Mouse (Mus musculus): ENCODE measurements at regions not wholly inside any gene's neighbourhood (a gene's known extent, or its start where the extent isn't known, plus 50 kb on each side); places are given as distances from the start of the nearest gene placed in this dataset.

DNA sequence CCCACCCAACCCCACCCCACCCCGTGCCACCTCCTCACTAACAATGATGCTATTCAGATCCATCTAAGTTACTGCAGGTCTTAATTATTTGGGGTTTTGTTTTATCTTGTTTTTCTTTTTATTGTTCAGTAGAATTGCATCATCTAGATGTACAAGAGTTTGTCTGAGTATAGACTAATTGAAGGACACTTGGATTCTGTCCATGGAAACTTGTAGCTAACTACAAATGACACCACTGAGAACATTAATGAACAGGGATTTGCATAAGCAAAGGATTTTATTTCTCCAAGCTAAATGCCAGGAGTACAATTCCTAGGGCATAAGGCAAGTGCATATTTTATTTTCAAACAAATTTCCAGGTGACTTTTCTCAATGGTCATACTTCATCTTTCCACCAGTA lies 318.4 kb upstream of the Slc7a11 start:
- DNase-seq (ENCODE audit: low spot score in 2 of 2): no peak

DNA sequence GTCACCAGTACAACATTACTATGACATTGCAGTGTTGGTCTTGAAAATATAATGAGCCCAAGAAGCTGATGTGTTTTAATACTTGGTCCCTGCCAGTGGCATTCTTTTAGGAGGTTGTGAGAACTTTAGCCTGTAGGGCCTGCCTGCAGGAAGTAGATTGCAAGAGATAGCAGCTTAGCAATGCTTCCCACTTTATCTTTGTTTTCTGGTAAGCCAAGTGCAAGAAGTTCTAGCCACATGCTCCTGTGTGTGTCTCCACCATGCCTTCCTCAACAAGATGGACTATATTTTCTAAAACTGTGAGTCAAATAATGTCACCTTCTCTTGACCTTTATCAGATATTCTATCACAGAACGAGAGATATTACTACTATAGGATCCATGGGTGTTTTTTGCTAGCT lies 314.7 kb upstream of the Slc7a11 start:
- DNase-seq (ENCODE audit: low spot score in 2 of 2): no peak

DNA sequence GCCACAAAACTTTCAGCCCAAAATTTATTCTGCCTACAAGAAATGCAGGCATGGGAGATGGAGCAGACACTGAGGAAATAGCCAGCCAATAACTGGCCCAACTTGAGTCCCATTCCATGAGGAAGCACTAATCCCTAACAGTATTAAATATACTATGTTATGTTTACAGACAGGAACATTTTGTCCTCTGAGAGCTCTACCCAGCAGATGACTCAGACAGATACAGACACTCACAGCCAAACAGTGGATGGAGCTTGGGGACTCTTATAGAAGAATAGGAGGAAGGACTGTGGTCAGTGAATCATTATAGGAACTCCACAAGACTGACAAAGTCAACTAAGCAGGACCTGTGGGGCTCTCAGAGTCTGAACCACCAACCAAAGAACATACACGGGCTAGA lies 293.8 kb upstream of the Slc7a11 start:
- no peak for DNase-seq (ENCODE audit: low spot score in 2 of 2)

DNA sequence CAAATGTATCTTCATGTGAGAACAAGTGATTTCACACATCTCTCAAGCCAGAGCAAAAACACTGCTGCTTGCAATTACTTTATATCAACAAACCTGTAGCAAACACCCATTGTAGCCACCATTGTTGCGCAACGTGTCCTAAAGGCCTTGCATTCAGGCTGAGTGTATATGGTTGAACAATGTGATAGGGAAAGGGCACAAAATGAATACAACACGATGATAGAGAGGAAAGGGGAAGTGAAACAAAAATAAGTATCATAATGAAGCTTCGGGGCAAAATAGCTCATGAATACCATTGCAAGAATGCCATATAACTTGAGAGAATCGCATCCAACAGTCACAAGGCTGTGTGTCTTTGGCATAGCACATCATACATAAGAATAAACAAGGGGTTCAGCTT lies 275.6 kb upstream of the Slc7a11 start:
- DNase-seq (ENCODE audit: low spot score in 2 of 2): no peak

DNA sequence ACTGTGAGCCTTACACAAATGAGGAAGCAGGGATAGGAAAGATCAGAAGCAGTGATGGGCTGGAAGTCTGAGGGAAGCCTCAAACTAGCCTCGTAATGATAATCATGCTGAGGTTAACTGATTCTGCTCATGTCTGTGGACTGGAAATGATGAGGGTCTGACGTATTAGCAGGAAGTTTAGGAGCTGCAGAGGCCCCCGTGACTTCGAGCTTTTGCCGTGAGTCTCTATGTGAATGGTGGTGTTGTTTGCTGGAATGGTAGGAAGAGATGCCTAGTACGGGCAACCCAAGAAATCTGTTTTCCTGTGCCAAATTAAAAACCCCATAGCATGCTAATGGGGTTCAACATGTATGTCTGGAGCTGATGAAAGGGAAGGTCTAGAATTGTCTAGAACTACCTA lies 270.0 kb upstream of the Slc7a11 start:
- no peak for DNase-seq (ENCODE audit: low spot score in 2 of 2)

GRCm38 (mm10) chr3:50709415-50709989 lies 266.1 kb upstream of the Slc7a11 start:
- peak in 1 of 2 experiments; percentile 36 for DNase-seq (ENCODE audit: low spot score in 2 of 2)

DNA sequence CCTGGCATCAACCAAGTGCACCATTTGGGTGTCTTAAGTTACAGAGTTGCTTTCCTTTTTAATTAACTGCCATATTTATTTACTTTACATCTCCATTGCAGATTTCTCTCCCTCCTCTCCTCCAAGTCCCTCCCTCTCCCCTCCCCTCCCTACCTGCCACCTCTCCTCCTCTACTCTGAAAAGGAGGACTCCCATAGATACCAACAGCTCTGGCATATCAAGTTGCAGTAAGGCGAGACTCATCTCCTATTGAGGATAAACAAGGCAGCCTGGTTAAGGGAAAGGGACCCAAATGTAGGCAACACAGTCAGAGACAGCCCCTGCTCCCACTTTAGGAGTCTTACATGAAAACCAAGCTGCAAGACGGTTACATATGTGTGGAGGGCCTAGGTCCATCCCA lies 263.3 kb upstream of the Slc7a11 start:
- DNase-seq (ENCODE audit: low spot score in 2 of 2): no peak

DNA sequence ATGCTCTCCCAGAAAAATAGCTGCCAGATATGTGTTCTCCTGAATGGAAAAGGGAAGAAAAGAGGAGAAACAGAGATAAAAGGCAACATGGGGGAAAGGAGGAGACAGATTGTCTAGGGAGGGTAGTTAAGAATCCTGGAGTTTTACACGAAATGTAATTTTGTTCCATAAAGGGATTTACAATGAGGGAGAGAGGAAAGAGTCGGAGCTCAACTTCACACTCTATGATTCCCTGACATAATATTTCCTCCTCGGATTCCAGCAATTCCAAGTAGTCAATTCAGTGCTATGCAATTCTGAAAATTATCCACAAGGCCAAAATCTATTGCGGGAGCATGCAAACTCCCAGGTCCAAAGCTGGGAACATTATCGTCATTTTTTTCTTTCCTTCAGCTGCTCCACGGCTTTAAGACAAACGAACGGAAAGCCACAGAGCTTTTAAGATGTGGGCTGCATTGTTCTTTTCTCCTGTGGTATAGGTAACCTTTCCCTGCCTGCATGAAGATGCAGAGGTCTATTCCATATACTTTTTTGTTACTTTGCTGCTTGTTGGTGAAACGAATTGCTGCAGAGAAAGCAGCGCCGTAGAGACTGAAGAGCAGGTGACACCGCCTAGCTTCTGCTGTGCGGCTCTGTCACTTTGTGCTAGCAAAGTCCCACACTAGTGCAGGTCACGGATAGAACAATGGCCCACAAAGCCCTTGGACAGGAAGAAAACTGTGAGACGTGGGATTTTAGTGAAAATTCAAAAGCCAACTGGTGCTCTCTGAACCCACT lies 251.7 kb upstream of the Slc7a11 start:
- DNase-seq (ENCODE audit: low spot score in 2 of 2): no peak

DNA sequence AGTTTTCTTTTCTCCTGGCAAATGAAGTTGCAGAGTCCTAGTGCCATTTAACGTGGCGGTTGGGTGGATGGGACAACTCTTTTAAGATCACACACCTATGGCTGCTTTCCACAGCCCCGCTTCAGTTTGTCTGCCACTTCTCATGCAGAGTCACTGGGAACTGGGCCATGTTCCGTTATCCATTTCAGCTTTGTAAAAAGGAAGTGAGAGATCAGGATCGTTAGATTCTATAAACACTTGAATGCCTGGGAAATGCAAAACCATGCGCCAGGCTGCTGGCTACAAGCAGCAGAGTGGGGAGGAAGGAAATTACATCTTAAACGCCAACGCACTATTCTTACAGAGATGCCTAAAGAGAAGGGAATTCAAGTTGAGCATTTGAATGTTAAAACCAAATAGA lies 251.1 kb upstream of the Slc7a11 start:
- DNase-seq (ENCODE audit: low spot score in 2 of 2): peak; percentile 47 to 55

DNA sequence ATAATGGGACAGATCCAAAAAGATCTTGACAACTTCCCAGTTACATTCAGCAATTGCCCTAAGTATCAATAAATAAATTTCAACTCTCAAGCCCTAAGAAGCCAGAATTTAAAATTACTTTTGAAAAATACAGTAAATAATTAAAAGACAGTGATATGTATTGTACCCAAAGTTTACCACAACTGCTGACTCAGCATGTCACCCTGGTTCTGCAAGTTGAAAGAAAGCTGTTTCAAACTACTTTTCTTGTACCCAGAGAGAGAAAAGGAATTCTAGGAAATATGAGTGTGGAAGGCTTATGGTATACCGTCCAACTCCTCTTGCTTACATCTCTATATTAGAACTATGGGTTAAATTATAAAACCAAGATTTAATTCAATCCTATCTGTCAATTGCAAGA lies 248.9 kb upstream of the Slc7a11 start:
- DNase-seq (ENCODE audit: low spot score in 2 of 2): no peak

GRCm38 (mm10) chr3:50690750-50691149 lies 247.3 kb upstream of the Slc7a11 start:
- no peak for DNase-seq (ENCODE audit: low spot score in 2 of 2)

DNA sequence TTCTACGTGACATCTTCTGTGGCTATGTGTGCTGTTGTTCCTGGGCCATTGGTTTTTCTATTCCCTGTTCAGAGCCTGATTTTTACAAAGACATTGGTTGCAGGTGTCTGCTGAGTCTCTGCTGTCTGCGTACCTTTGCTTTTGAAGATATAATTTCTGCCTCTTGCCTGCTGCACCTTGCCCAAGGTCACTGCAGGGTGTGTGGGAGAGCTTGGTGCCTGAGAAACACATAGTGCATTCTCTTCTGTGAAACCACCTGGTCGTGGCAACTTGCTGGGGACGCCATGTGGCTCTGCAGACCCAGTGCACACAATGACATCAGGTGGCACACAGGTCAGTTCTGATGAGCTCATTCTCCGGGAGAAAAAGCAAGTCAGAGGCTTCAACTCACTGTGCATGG lies 246.0 kb upstream of the Slc7a11 start:
- DNase-seq (ENCODE audit: low spot score in 2 of 2): no peak

- no peak for DNase-seq (ENCODE audit: low spot score in 2 of 2)
These were observed 244.3 kb upstream of the Slc7a11 start for GRCm38 (mm10) chr3:50687755-50688154.

GRCm38 (mm10) chr3:50678611-50678988 lies 235.2 kb upstream of the Slc7a11 start:
- DNase-seq (ENCODE audit: low spot score in 2 of 2): no peak

GRCm38 (mm10) chr3:50677953-50678610 lies 234.7 kb upstream of the Slc7a11 start:
- DNase-seq (ENCODE audit: low spot score in 2 of 2): no peak

GRCm38 (mm10) chr3:50675769-50676168 lies 232.4 kb upstream of the Slc7a11 start:
- no peak for DNase-seq (ENCODE audit: low spot score in 2 of 2)

GRCm38 (mm10) chr3:50674860-50675566 lies 231.6 kb upstream of the Slc7a11 start:
- DNase-seq (ENCODE audit: low spot score in 2 of 2): no peak

GRCm38 (mm10) chr3:50665316-50665715 lies 221.9 kb upstream of the Slc7a11 start:
- DNase-seq (ENCODE audit: low spot score in 2 of 2): no peak

- no peak for DNase-seq (ENCODE audit: low spot score in 2 of 2)
These were observed 217.6 kb upstream of the Slc7a11 start for GRCm38 (mm10) chr3:50660966-50661365.

DNA sequence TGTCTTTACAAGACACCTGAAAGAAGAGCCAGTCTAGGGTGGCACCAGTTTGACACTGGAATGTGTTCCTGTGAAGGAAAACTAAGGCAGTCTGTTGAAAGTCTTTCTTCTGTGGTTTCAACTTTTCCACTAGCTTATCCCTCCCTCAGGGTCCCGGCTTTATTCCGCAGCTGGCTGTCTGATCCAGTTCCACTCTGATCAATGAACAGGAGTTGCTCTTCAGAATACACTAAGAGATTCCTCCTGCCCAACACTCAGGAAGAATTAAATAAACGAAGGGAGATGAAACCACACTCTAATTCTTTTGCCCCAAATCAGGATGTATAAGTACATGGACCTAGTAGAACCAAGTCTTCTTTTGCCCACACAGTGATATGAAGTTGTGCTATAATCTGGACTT lies 217.2 kb upstream of the Slc7a11 start:
- DNase-seq (ENCODE audit: low spot score in 2 of 2): no peak

DNA sequence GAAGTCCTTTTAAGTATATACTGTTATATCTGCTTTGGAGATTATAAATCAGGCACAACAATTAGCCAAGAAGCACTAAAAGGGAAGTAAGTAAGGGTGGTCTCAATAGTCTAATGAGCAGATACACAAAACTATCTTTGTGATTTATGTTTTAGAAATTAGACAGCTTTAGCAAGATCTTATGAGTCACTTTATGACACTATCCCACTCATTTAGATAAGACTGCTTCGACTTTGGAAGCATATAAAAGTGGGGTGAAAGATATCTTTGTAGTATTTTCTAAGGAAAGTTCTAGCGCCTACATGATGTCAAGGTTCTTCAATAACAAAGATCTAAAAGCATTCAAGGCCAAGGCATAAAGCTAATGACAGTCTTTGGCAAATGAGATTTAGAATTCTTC lies 214.5 kb upstream of the Slc7a11 start:
- no peak for DNase-seq (ENCODE audit: low spot score in 2 of 2)

DNA sequence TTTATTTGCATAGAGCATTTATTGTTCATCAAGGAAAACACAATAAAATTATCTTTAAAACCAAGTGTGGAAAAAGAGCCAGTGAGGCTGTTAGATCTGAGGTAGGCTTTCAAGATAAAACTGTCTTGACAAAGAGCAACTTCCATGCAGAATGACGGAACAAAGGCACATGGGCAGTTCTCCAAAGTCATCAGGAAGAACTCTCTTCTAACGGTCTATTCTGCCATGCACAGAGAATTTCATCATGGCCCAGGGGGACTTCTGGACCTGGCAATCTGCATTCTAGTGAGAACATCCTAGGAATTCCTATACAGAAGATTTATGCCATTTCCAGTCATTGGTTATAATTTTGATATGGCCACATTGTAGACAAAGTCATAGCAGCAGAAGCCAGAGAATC lies 211.0 kb upstream of the Slc7a11 start:
- no peak for DNase-seq (ENCODE audit: low spot score in 2 of 2)

GRCm38 (mm10) chr3:50652265-50652664 lies 208.9 kb upstream of the Slc7a11 start:
- no peak for DNase-seq (ENCODE audit: low spot score in 2 of 2)
